Mouse (Mus musculus) CH12.LX (cell line): ENCODE results near the gene Zfp874b. TPM values are rescaled to one million over a fixed set of nuclear protein-coding genes. Genes with fewer than 3 reads are reported as not detected.

ENCODE experiments used
- DNase-seq: peaks from one replicate; pipeline ENCODE4 v3.0.0-alpha.2; 2013; ENCODE audit errors: extremely low read depth
- H3K27ac ChIP-seq: 2 replicates; pipeline ENCODE4 v1.5.1; 2012; ENCODE audit warnings: low read depth, mild to moderate bottlenecking, control low read depth, moderate library complexity; ENCODE audit not compliant: insufficient read depth
- H3K27me3 ChIP-seq: replicated peaks from 2 replicates; pipeline ENCODE3; 2012; ENCODE audit warnings: inconsistent platforms
- H3K36me3 ChIP-seq, 2 experiments: replicated peaks in 1 of 2; 2 replicates each; pipeline versions ENCODE3 to v1.6.1; 2012; ENCODE audit warnings: inconsistent platforms in 1 of 2, low read length in 1 of 2, mild to moderate bottlenecking in 1 of 2, mixed read lengths in 1 of 2, moderate library complexity in 1 of 2; ENCODE audit not compliant: control insufficient read depth in 1 of 2, insufficient read depth in 1 of 2
- H3K4me1 ChIP-seq, 2 experiments: 2 replicates each; pipeline ENCODE4 v1.6.1; 2012; ENCODE audit warnings: inconsistent platforms in 1 of 2, moderate library complexity in 1 of 2; ENCODE audit not compliant: insufficient read depth in 2 of 2, control insufficient read depth in 1 of 2
- H3K4me2 ChIP-seq: 2 replicates; pipeline ENCODE4 v1.6.1; 2012; ENCODE audit warnings: low read depth, mild to moderate bottlenecking, control low read depth; ENCODE audit not compliant: poor library complexity, insufficient read depth, severe bottlenecking
- H3K4me3 ChIP-seq, 3 experiments: fragments of 150-350 bp in 1 of 3; sonication (generic) in 1 of 3; replicated peaks in 1 of 3; 2 replicates each; pipeline versions ENCODE3 to v1.5.1; 2011 to 2012; ENCODE audit warnings: low read depth in 2 of 3, low read length in 2 of 3, mild to moderate bottlenecking in 2 of 3, moderate library complexity in 2 of 3, control low read depth in 1 of 3, improper control_type of control experiment in 1 of 3, inconsistent platforms in 1 of 3, mixed read lengths in 1 of 3; ENCODE audit not compliant: poor library complexity in 1 of 3
- H3K79me2 ChIP-seq: replicated peaks from 2 replicates; pipeline ENCODE4 v1.6.1; 2012; ENCODE audit warnings: mild to moderate bottlenecking, moderate library complexity; ENCODE audit not compliant: control insufficient read depth, poor library complexity, insufficient read depth, severe bottlenecking; ENCODE audit errors: extremely low read depth
- H3K9ac ChIP-seq: 2 replicates; pipeline ENCODE4 v1.6.1; 2012; ENCODE audit warnings: low read depth, mild to moderate bottlenecking, control low read depth, moderate library complexity; ENCODE audit not compliant: insufficient read depth
- H3K9me3 ChIP-seq: replicated peaks from 2 replicates; pipeline ENCODE3; 2012; ENCODE audit warnings: low read length, inconsistent platforms, mixed read lengths
- BHLHE40 ChIP-seq: IDR thresholded peaks from 2 replicates; pipeline ENCODE4 v1.6.1; 2011; ENCODE audit warnings: mild to moderate bottlenecking, low read depth, low read length, improper control_type of control experiment
- CHD1 ChIP-seq: IDR thresholded peaks from 2 replicates; pipeline ENCODE4 v1.6.1; 2012; ENCODE audit warnings: low read depth, low read length, improper control_type of control experiment, inconsistent platforms
- CHD2 ChIP-seq: IDR thresholded peaks from 2 replicates; pipeline ENCODE4 v1.6.1; 2011; ENCODE audit warnings: low read length, improper control_type of control experiment
- E2F4 ChIP-seq: IDR thresholded peaks from 2 replicates; pipeline ENCODE4 v1.6.1; 2011; ENCODE audit warnings: low read depth, low read length, improper control_type of control experiment; ENCODE audit not compliant: insufficient replicate concordance
- ELF1 ChIP-seq: IDR thresholded peaks from 2 replicates; pipeline ENCODE4 v1.6.1; 2014; ENCODE audit warnings: low read depth, mild to moderate bottlenecking, inconsistent platforms, low read length, improper control_type of control experiment
- ETS1 ChIP-seq: conservative IDR thresholded peaks from 2 replicates; pipeline ENCODE4 v1.6.1; 2012; ENCODE audit warnings: low read depth, mild to moderate bottlenecking, inconsistent platforms, low read length, improper control_type of control experiment, moderate library complexity
- HCFC1 ChIP-seq: IDR thresholded peaks from 2 replicates; pipeline ENCODE4 v1.6.1; 2012; ENCODE audit warnings: low read depth, mild to moderate bottlenecking, inconsistent platforms, low read length, improper control_type of control experiment
- IRF4 ChIP-seq: IDR thresholded peaks from 2 replicates; pipeline ENCODE4 v1.6.1; 2014; ENCODE audit warnings: low read depth, mild to moderate bottlenecking, inconsistent platforms, low read length, improper control_type of control experiment
- JUN ChIP-seq: IDR thresholded peaks from 2 replicates; pipeline ENCODE4 v1.6.1; 2011; ENCODE audit warnings: low read depth, mild to moderate bottlenecking, low read length, improper control_type of control experiment, moderate library complexity; ENCODE audit not compliant: insufficient read depth
- JUND ChIP-seq: conservative IDR thresholded peaks from 2 replicates; pipeline ENCODE4 v1.6.1; 2011; ENCODE audit warnings: low read depth, low read length, improper control_type of control experiment
- KAT2A ChIP-seq: IDR thresholded peaks from 2 replicates; pipeline ENCODE4 v1.6.1; 2012; ENCODE audit warnings: low read length, improper control_type of control experiment, inconsistent platforms; ENCODE audit not compliant: insufficient replicate concordance
- MAFK ChIP-seq: IDR thresholded peaks from 2 replicates; pipeline ENCODE4 v1.6.1; 2011; ENCODE audit warnings: low read length, improper control_type of control experiment; ENCODE audit not compliant: insufficient replicate concordance
- MAX ChIP-seq: IDR thresholded peaks from 2 replicates; pipeline ENCODE4 v1.6.1; 2011; ENCODE audit warnings: low read length, improper control_type of control experiment
- MAZ ChIP-seq: IDR thresholded peaks from 2 replicates; pipeline ENCODE4 v1.6.1; 2012; ENCODE audit warnings: low read depth, mild to moderate bottlenecking, inconsistent platforms, low read length, improper control_type of control experiment, moderate library complexity
- MXI1 ChIP-seq: IDR thresholded peaks from 2 replicates; pipeline ENCODE4 v1.6.1; 2011; ENCODE audit warnings: mild to moderate bottlenecking, low read depth, low read length, improper control_type of control experiment
- MYC ChIP-seq: IDR thresholded peaks from 2 replicates; pipeline ENCODE4 v1.6.1; 2011; ENCODE audit warnings: low read depth, mild to moderate bottlenecking, improper control_type of control experiment, low read length
- NELFE ChIP-seq: IDR thresholded peaks from 2 replicates; pipeline ENCODE4 v1.6.1; 2011; ENCODE audit warnings: low read depth, low read length, improper control_type of control experiment
- NRF1 ChIP-seq: IDR thresholded peaks from 2 replicates; pipeline ENCODE4 v1.6.1; 2014; ENCODE audit warnings: low read depth, mild to moderate bottlenecking, inconsistent platforms, low read length, improper control_type of control experiment, moderate library complexity
- POLR2A ChIP-seq: IDR thresholded peaks from 2 replicates; pipeline ENCODE4 v1.6.1; 2011; ENCODE audit warnings: low read depth, mild to moderate bottlenecking, improper control_type of control experiment, low read length
- POLR2AphosphoS2 ChIP-seq: IDR thresholded peaks from 2 replicates; pipeline ENCODE4 v1.6.1; 2011; ENCODE audit warnings: low read depth, low read length, improper control_type of control experiment
- RAD21 ChIP-seq: IDR thresholded peaks from 2 replicates; pipeline ENCODE4 v1.6.1; 2011; ENCODE audit warnings: low read depth, mild to moderate bottlenecking, low read length, improper control_type of control experiment, moderate library complexity
- RCOR1 ChIP-seq: conservative IDR thresholded peaks from 2 replicates; pipeline ENCODE4 v1.6.1; 2012; ENCODE audit warnings: low read depth, mild to moderate bottlenecking, inconsistent platforms, low read length, improper control_type of control experiment
- SMC3 ChIP-seq: IDR thresholded peaks from 2 replicates; pipeline ENCODE4 v1.6.1; 2011; ENCODE audit warnings: low read depth, low read length, improper control_type of control experiment
- TBP ChIP-seq: conservative IDR thresholded peaks from 2 replicates; pipeline ENCODE4 v1.6.1; 2011; ENCODE audit warnings: low read depth, low read length, improper control_type of control experiment
- TCF12 ChIP-seq: IDR thresholded peaks from 2 replicates; pipeline ENCODE4 v1.6.1; 2014; ENCODE audit warnings: low read depth, mild to moderate bottlenecking, inconsistent platforms, low read length, improper control_type of control experiment
- UBTF ChIP-seq: IDR thresholded peaks from 2 replicates; pipeline ENCODE4 v1.6.1; 2012; ENCODE audit warnings: low read depth, mild to moderate bottlenecking, inconsistent platforms, low read length, improper control_type of control experiment, moderate library complexity
- USF2 ChIP-seq: conservative IDR thresholded peaks from 2 replicates; pipeline ENCODE4 v1.6.1; 2011; ENCODE audit warnings: low read depth, low read length, improper control_type of control experiment
- ZC3H11A ChIP-seq: IDR thresholded peaks from 2 replicates; pipeline ENCODE4 v1.6.1; 2012; ENCODE audit warnings: low read depth, mild to moderate bottlenecking, inconsistent platforms, low read length, improper control_type of control experiment
- ZMIZ1 ChIP-seq: IDR thresholded peaks from 2 replicates; pipeline ENCODE4 v1.6.1; 2012; ENCODE audit warnings: low read depth, mild to moderate bottlenecking, inconsistent platforms, low read length, improper control_type of control experiment
- ZNF384 ChIP-seq: IDR thresholded peaks from 2 replicates; pipeline ENCODE4 v1.6.1; 2012; ENCODE audit warnings: low read depth, low read length, improper control_type of control experiment, inconsistent platforms
- dilution Hi-C: fragments of 300-500 bp; cut with MboI; formaldehyde crosslinking; loops from 2 replicates; pipeline ENCODE4 v1.14.3; 2020; ENCODE audit warnings: low sequenced_read_pairs; ENCODE audit not compliant: extremely low pct_unique_long_range_greater_than_20kb, extremely low pct_ligation_motif_present
- in situ Hi-C: fragments of 300-500 bp; cut with MboI; formaldehyde crosslinking; loops from 3 replicates; pipeline ENCODE4 v1.14.3; 2019; ENCODE audit warnings: low sequenced_read_pairs, low pct_ligation_motif_present, low pct_unique_long_range_greater_than_20kb, mixed read lengths
- polyA plus RNA-seq: library from polyadenylated mRNA; unstranded; fragments of >175 nt; gene quantifications from 2 replicates; pipeline ENCODE4 v1.2.1, GENCODE M21; 2012; ENCODE audit warnings: low read depth; ENCODE audit not compliant: insufficient read length
- total RNA-seq, 2 experiments: library from RNA; depleted of rRNA; stranded (reverse); fragments of 300-350 nt in 1 of 2; fragments of >200 nt in 1 of 2; gene quantifications; 2 replicates each; pipeline ENCODE4 v1.2.3; 2012 to 2014

Zfp874b gene
- total and polyA plus RNA-seq, 3 experiments = 1.8 to 8.0 (median 4.8) TPM

GRCm38 (mm10) chr13:67527049-67527730 lies 43.1 kb upstream of the Zfp874b start:
- H3K27ac ChIP-seq = no peak overlapping the region
- DNase-seq = no peak
- no peak overlapping the region for H3K9ac ChIP-seq
- peaks cover 0 to 3% of the 10 kb centered on the region in 2 experiments for H3K36me3 ChIP-seq
- dilution Hi-C loops = no loop called here
- TF ChIP-seq RAD21 (no peak), ZNF384 (no peak), POLR2A (no peak)
- in situ Hi-C loops = no loop called here
- H3K4me1 ChIP-seq = peaks cover 6 to 30% of the 10 kb centered on the region in 2 experiments; a peak in 3 of 4 replicates
- H3K4me3 ChIP-seq = no peak overlapping the region
- no peaks in the 10 kb centered on the region for H3K9me3 ChIP-seq
- H3K4me2 ChIP-seq = no peak overlapping the region
- H3K79me2 ChIP-seq = peaks cover 25% of the 10 kb centered on the region
- no peaks in the 10 kb centered on the region for H3K27me3 ChIP-seq

DNA sequence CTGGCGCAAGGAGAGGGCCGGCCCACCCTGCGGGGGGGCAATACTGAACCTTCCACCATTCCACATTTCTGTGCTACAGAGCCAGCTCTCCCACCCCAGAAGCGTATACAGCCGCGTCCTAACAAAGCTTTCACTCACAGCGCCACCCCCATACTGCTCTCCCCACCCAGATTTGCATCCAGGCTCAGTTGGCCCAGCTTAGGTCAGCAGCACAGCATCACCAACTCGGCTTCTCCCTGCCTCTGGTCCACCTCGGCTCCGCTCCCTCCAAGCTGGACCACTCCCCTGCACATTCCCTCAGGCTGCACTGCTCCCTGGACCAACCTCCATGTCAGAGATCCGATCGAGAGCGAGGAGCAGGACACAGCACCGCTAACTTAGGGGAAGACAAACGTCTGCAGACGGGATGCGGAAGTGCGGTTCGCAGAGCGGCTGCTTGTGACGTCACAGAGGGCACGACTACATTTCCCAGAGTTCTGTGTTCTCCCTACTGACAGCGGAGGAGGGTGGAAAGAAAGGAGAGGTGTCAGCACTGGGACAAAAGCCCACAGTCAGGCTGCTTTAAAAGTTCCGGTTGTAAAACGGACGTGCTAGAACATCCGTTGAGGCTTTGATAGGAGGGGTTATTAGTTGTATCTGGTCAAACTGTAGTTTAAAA lies 41.8 kb upstream of the Zfp874b start, which contains the start of the genes Gm26965 and Zfp87:
Gene Gm26965, minus strand, starts transcription at position 399 of the 658 bp plus-strand sequence.
Gene Zfp87, minus strand, starts transcription at position 425 of the 658 bp plus-strand sequence.
- H3K9ac ChIP-seq = peak within 1 kb of the TSS; percentile 49
- peak within 1 kb of the TSS; percentile 80 to 96 (median 87) for H3K4me3 ChIP-seq
- dilution Hi-C loops (no loop called here), in situ Hi-C loops (no loop called here)
- peak; percentile 97 for DNase-seq
- H3K27ac ChIP-seq = peak within 1 kb of the TSS; percentile 37
- no peaks in the 10 kb centered on the region for H3K9me3 ChIP-seq
- H3K79me2 ChIP-seq = peaks cover 34% of the 10 kb centered on the region
- peaks cover 6 to 30% of the 10 kb centered on the region in 2 experiments; a peak in 3 of 4 replicates for H3K4me1 ChIP-seq
- no peaks in the 10 kb centered on the region for H3K27me3 ChIP-seq
- peaks cover 4 to 13% of the 10 kb centered on the region in 2 experiments for H3K36me3 ChIP-seq
- peak within 1 kb of the TSS; percentile 94 for H3K4me2 ChIP-seq
- TF ChIP-seq CHD2 (no peak), TCF12 (peak; percentile 83), RCOR1 (no peak; the same call in 1 of the 2 replicates), USF2 (no peak), NELFE (peak; percentile 78), MAZ (peak; percentile 74; the same call in 1 of the 2 replicates), MAX (no peak; the same call in 1 of the 2 replicates), ZC3H11A (no peak), ELF1 (peak; percentile 99), MAFK (peak; percentile 44; the same call in 1 of the 2 replicates), BHLHE40 (no peak), E2F4 (no peak), RAD21 (no peak; the same call in 1 of the 2 replicates), IRF4 (peak; percentile 66; the same call in 1 of the 2 replicates), POLR2AphosphoS2 (peak; percentile 83; the same call in 1 of the 2 replicates), JUND (no peak), JUN (no peak), MXI1 (peak; percentile 35; the same call in 1 of the 2 replicates), UBTF (no peak), SMC3 (no peak; the same call in 1 of the 2 replicates), CHD1 (no peak), ETS1 (0 out of 2 replicates have a peak, but pooled peaks have one; percentile 37), TBP (peak; percentile 94), ZMIZ1 (peak; percentile 56; the same call in 1 of the 2 replicates), NRF1 (0 out of 2 replicates have a peak, but pooled peaks have one; percentile 13), KAT2A (peak; percentile 89; the same call in 1 of the 2 replicates), MYC (no peak), HCFC1 (peak; percentile 96)
